Mouse (Mus musculus): Measurements from ENCODE around the gene Slc26a1.

GRCm38 (mm10) chr5:108713691-108714090, 38.3 kb upstream of the Slc26a1 start:
- TF ChIP-seq CTCF (IDR thresholded peaks at IDR 0.05; ENCODE audit: low read depth): no peak
- no peak for TF ChIP-seq EP300 (IDR thresholded peaks at IDR 0.05; ENCODE audit: low read depth)

Measured in liver, postnatal 0 days (tissue).